Mouse (Mus musculus) leukemia stem cell, adult 10-12 weeks (primary cell): Measurements from ENCODE around the gene Acat3. TPM values are rescaled to one million over a fixed set of nuclear protein-coding genes. Genes with fewer than 3 reads are reported as not detected.

Experiments
- polyA plus RNA-seq: library from polyadenylated mRNA; stranded (reverse); fragments of >175 nt; gene quantifications from 2 replicates; pipeline ENCODE4 v1.2.3, GENCODE M21; 2012; ENCODE audit warnings: low replicate concordance

The Acat3 gene
- polyA plus RNA-seq, result not detected in 2 replicates

GRCm38 (mm10) chr17:12940151-12940805 is at the start of gene Acat3:
TSS of gene Acat3 (minus strand) at chr17:12940600.

GRCm38 (mm10) chr17:12960331-12960873 is 20.0 kb upstream of the Acat3 start, which contains the start of gene Acat2:
TSS of gene Acat2 (minus strand) at chr17:12960747.

GRCm38 (mm10) chr17:12915881-12916583 is 24.4 kb downstream of the Acat3 start, which contains the start of gene Mrpl18:
TSS of gene Mrpl18 (minus strand) at chr17:12916345.

GRCm38 (mm10) chr17:12915488-12915880 is 24.9 kb downstream of the Acat3 start, which contains the start of gene Tcp1:
TSS of gene Tcp1 (plus strand) at chr17:12915701.

DNA sequence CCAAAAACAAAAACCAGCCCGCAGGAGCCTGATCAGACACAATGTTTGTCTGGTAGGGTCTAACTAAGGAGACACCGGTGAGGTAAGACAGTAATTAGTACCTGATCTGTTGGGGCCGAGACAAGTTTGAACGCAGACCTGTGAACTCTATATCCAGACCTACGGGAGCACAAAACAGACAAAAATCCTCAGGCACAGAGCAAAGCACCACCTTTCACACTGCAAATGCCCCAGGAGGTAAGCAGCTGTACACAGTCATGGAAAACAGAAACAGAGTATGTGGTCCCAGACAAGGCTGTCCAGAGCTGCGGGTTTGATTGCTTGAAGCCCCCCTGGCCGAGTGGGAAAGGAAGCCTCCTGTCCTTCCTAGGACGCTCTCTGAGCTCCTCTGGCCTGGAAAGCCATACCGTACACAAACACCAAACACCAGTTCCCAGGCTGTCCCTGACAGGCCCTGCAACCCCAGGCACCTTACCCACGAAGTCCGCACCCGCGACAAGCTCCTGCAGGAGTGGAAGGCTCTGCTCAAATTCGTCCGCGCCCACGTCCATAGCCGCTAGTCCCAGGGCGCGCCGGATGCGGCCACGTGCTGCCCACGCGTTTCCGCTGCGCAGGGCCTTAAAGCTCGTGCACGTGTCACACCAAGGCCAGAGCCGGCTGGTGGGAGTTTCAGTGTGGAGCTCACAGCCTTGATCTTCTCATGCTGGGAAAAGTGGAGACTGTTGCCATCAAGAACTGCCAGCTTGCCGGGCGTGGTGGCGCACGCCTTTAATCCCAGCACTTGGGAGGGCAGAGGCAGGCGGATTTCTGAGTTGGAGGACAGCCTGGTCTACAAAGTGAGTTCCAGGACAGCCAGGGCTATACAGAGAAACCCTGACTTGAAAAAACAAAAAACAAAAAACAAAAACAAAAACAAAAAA is 30.8 kb downstream of the Acat3 start, which contains the start of gene Pnldc1:
TSS of gene Pnldc1 (minus strand) at position 870 of the 920 bp plus-strand sequence.

GRCm38 (mm10) chr17:12875734-12876133 is 64.7 kb downstream of the Acat3 start, which contains the start of gene Mrgprh:
TSS of gene Mrgprh (plus strand) at chr17:12876034.

Other genes with a start within 250 kb of the Acat3 start
- 3.1 and 4.5 TPM in 2 replicates for gene Igf2r, start 170.9 kb downstream of the Acat3 start, polyA plus RNA-seq
- not detected in 2 replicates for gene Mas1, start 72.5 kb downstream of the Acat3 start, polyA plus RNA-seq
- gene Mrgprh, start 64.6 kb downstream of the Acat3 start, polyA plus RNA-seq, result not detected in 2 replicates
- 0.51 and 0.82 TPM in 2 replicates for gene Pnldc1, start 30.4 kb downstream of the Acat3 start, polyA plus RNA-seq
- gene Tcp1, start 24.9 kb downstream of the Acat3 start, polyA plus RNA-seq, result 7.2 and 49.7 TPM in 2 replicates
- 16.2 and 51.3 TPM in 2 replicates for gene Mrpl18, start 24.3 kb downstream of the Acat3 start, polyA plus RNA-seq
- gene Acat2, start 20.1 kb upstream of the Acat3 start, polyA plus RNA-seq, result 1.2 and 2.2 TPM in 2 replicates
- 17.9 and 19.2 TPM in 2 replicates for gene Wtap, start 53.6 kb upstream of the Acat3 start, polyA plus RNA-seq
- gene Sod2, start 66.2 kb upstream of the Acat3 start, polyA plus RNA-seq, result 283 and 458 TPM in 2 replicates
- gene Gpr31b, start 111.7 kb upstream of the Acat3 start, polyA plus RNA-seq, result not detected in 2 replicates
- gene Tcp10b, start 120.5 kb upstream of the Acat3 start, polyA plus RNA-seq, result not detected in 2 replicates
- gene Unc93a, start 191.2 kb upstream of the Acat3 start, polyA plus RNA-seq, result not detected in 2 replicates